Mouse (Mus musculus) myocyte (in vitro differentiated cells): ENCODE measurements at regions not wholly inside any gene's neighbourhood (a gene's known extent, or its start where the extent isn't known, plus 50 kb on each side); places are given as distances from the start of the nearest gene placed in this dataset.

Experiments used
- H3K27me3 ChIP-seq: one replicate; pipeline ENCODE4 v1.6.1; 2011; ENCODE audit not compliant: control insufficient read depth, insufficient read depth, insufficient read length
- H3K36me3 ChIP-seq: one replicate; pipeline ENCODE4 v1.6.1; 2011; ENCODE audit not compliant: control insufficient read depth, insufficient read depth
- H3K4me2 ChIP-seq: one replicate; pipeline ENCODE4 v1.6.1; 2011; ENCODE audit warnings: low read depth, control low read depth
- H3K4me3 ChIP-seq: one replicate; pipeline ENCODE4 v1.5.1; 2011; ENCODE audit warnings: mild to moderate bottlenecking, control low read depth, moderate library complexity
- H3K79me2 ChIP-seq: one replicate; pipeline ENCODE4 v1.6.1; 2011; ENCODE audit not compliant: control insufficient read depth, insufficient read depth
- H3ac ChIP-seq: one replicate; pipeline ENCODE4 v1.6.1; 2011; ENCODE audit not compliant: control insufficient read depth, insufficient read length
- CEBPB ChIP-seq: IDR thresholded peaks from 2 replicates; pipeline ENCODE4 v1.6.1; 2011; ENCODE audit warnings: mild to moderate bottlenecking, moderate library complexity; ENCODE audit not compliant: poor library complexity, insufficient read depth, severe bottlenecking
- E2F4 ChIP-seq: IDR thresholded peaks from one replicate; pipeline ENCODE4 v1.6.1; 2011; ENCODE audit warnings: mild to moderate bottlenecking, control low read depth, moderate library complexity; ENCODE audit not compliant: insufficient read depth
- MAX ChIP-seq: IDR thresholded peaks from one replicate; pipeline ENCODE4 v1.6.1; 2011; ENCODE audit warnings: low read depth, mild to moderate bottlenecking, control low read depth
- MYOD1 ChIP-seq, 3 experiments: IDR thresholded peaks; one replicate each; pipeline ENCODE4 v1.6.1; 2011; ENCODE audit warnings: control low read depth in 2 of 3, low read depth in 2 of 3, mild to moderate bottlenecking in 2 of 3, moderate library complexity in 1 of 3; ENCODE audit not compliant: insufficient read length in 2 of 3, control insufficient read depth in 1 of 3
- MYOG ChIP-seq, 3 experiments: IDR thresholded peaks; one replicate each; pipeline ENCODE4 v1.6.1; 2011; ENCODE audit warnings: control low read depth in 2 of 3, low read depth in 2 of 3, mild to moderate bottlenecking in 2 of 3; ENCODE audit not compliant: insufficient read length in 2 of 3, control insufficient read depth in 1 of 3, insufficient read depth in 1 of 3
- POLR2A ChIP-seq: IDR thresholded peaks from one replicate; pipeline ENCODE4 v1.6.1; 2011; ENCODE audit warnings: low read depth, mild to moderate bottlenecking, control low read depth, moderate library complexity; ENCODE audit not compliant: insufficient read length
- POLR2AphosphoS2 ChIP-seq: IDR thresholded peaks from one replicate; pipeline ENCODE4 v1.6.1; 2011; ENCODE audit warnings: low read depth, control low read depth; ENCODE audit not compliant: insufficient read length
- REST ChIP-seq: IDR thresholded peaks from one replicate; pipeline ENCODE4 v1.6.1; 2011; ENCODE audit warnings: mild to moderate bottlenecking, control low read depth, moderate library complexity; ENCODE audit not compliant: insufficient read depth, insufficient read length
- SRF ChIP-seq: IDR thresholded peaks from one replicate; pipeline ENCODE4 v1.6.1; 2011; ENCODE audit warnings: low read depth; ENCODE audit not compliant: control insufficient read depth, insufficient read length
- TCF12 ChIP-seq: IDR thresholded peaks from one replicate; pipeline ENCODE4 v1.6.1; 2011; ENCODE audit warnings: mild to moderate bottlenecking, control low read depth; ENCODE audit not compliant: poor library complexity, insufficient read depth, severe bottlenecking
- TCF3 ChIP-seq: IDR thresholded peaks from one replicate; pipeline ENCODE4 v1.6.1; 2011; ENCODE audit warnings: low read depth, control low read depth; ENCODE audit not compliant: insufficient read length
- USF1 ChIP-seq: IDR thresholded peaks from one replicate; pipeline ENCODE4 v1.6.1; 2011; ENCODE audit warnings: low read depth, mild to moderate bottlenecking, control low read depth, moderate library complexity

DNA sequence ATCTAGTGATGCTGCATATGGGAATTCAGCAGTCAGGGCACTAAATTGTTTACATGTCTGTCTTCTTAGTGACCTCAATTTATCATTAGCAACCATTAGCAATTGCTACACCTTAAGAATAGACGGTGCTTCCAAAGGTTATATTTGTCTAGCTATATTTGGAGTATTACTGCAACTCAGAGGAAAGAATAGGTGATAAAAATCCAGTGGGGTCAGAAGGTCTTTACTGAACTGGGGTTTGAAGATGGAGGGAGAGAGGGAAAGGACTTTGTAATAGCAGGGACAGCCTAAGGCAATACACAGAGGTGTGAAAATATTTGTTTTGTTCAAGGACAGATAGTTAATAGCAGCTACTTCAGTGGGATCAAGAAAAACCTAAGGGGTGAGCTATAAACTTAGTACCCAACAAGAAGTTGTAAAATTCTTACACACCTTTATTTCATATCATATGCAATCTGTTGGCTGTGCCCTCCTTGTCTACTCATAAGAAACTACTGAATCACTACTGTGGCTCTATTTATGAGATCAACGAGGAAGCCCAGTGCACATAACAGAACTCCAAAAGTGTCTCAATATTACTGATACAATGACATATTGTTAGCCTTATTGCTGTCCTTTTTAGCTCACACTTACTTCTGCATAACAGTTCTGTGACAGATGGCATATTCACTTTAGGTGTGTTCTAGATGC is 357.7 kb upstream of the Rag2 start:
- no peaks in the 10 kb centered on the region for H3K36me3 ChIP-seq
- no peak overlapping the region for H3K4me2 ChIP-seq
- no peaks in the 10 kb centered on the region for H3K27me3 ChIP-seq
- H3K4me3 ChIP-seq, result no peak overlapping the region
- H3K79me2 ChIP-seq, result no peaks in the 10 kb centered on the region
- no peak overlapping the region for H3ac ChIP-seq
- TF ChIP-seq TCF3, result no peak
- TF ChIP-seq E2F4, result no peak
- no peak for TF ChIP-seq REST
- no peak for TF ChIP-seq MAX
- no peak for TF ChIP-seq TCF12
- no peak for TF ChIP-seq POLR2A
- TF ChIP-seq SRF, result no peak
- no peak for TF ChIP-seq USF1
- no peak for TF ChIP-seq MYOG (IDR thresholded peaks at IDR 0.05; ENCODE audit: control insufficient read depth in 1 of 3, insufficient read depth in 1 of 3, insufficient read length in 2 of 3, low read depth in 2 of 3)

DNA sequence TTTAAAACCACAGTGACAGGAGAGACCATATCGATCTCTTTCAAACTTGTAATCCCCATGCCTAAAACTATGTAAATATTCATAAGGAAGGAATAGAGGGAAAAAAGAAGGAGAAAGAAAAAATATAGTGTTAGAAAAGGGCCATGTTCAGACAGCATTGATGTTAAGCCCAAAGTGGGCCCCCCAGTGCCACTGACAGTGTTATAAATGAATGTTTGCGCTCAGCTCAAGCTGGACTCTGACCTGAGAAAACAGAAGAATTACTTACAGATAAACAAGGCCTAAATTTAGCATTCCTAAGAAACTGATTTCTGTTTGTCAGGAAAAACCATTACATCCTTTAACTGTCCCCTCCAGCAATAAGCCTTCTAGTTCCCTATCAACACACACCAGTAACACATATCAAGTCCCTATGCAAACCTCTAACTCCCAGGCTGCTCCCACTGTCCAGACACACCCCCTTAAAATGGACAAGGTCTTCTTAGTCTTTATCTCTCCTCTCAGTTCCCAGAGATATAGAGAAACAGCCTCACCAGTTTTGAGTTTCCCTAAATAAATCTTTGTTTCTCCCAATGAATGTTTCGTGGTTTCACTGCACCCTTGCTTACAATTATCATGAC is 350.4 kb upstream of the Rag2 start:
- Histone ChIP-seq H3K4me3 (no peak overlapping the region), H3K36me3 (no peaks in the 10 kb centered on the region), H3K27me3 (no peaks in the 10 kb centered on the region), H3ac (no peak overlapping the region), H3K79me2 (no peaks in the 10 kb centered on the region), H3K4me2 (no peak overlapping the region)
- TF ChIP-seq USF1, result no peak
- TF ChIP-seq E2F4, result no peak
- TF ChIP-seq TCF3, result no peak
- TF ChIP-seq MYOD1 (IDR thresholded peaks at IDR 0.05; ENCODE audit: control insufficient read depth in 1 of 3, insufficient read length in 2 of 3, low read depth in 2 of 3), result no peak
- no peak for TF ChIP-seq MAX
- no peak for TF ChIP-seq POLR2AphosphoS2
- no peak for TF ChIP-seq TCF12

DNA sequence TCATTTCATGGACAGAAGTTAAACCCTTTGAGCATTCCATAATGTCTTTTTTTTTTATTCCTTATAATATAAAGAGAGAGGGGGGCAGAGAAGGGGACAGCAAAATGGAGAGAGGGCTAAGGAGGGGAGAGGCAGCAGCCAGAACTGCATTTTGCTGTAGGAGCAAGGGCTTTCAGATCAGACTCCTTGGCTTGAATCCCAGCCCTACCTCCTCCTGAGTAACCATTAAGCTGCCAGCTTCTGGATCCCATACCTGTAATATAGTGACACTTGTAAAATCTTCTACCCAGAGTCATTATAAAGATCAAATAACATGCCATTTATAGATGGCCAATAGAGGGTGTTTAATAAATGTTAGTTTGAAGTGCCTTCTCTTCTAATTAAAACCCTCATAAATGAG is 339.6 kb upstream of the Rag2 start:
- H3K4me3 ChIP-seq, result no peak overlapping the region
- no peaks in the 10 kb centered on the region for H3K79me2 ChIP-seq
- no peak overlapping the region for H3ac ChIP-seq
- TF ChIP-seq E2F4, result no peak
- no peak for TF ChIP-seq SRF
- no peak for TF ChIP-seq USF1
- no peak for TF ChIP-seq MYOG (IDR thresholded peaks at IDR 0.05; ENCODE audit: control insufficient read depth in 1 of 3, insufficient read depth in 1 of 3, insufficient read length in 2 of 3, low read depth in 2 of 3)
- TF ChIP-seq REST, result no peak
- H3K4me2 ChIP-seq, result no peak overlapping the region
- H3K36me3 ChIP-seq, result no peaks in the 10 kb centered on the region
- no peaks in the 10 kb centered on the region for H3K27me3 ChIP-seq

DNA sequence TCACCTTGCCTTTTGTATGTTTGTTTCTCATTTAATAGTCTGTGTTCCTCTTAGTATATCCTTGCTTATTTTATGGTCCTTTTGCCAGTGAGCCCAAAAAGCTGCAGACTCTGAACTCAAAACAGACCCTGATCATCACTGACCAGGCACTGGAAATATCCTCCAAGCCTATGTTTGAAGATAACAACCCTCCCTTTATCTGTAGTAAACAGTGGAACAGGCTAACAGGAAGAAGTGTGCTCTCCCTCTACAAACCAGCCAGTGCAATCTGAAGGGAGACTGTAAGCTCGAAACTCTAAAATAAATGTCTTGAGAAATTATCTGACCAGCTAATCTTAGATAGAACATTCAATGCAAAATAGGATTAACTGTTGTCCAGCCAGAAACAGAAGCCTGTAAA is 336.4 kb upstream of the Rag2 start:
- TF ChIP-seq TCF12 (no peak), POLR2A (no peak), CEBPB (no peak), SRF (no peak), MYOG (IDR thresholded peaks at IDR 0.05; ENCODE audit: control insufficient read depth in 1 of 3, insufficient read depth in 1 of 3, insufficient read length in 2 of 3, low read depth in 2 of 3) (no peak), E2F4 (no peak), MYOD1 (IDR thresholded peaks at IDR 0.05; ENCODE audit: control insufficient read depth in 1 of 3, insufficient read length in 2 of 3, low read depth in 2 of 3) (no peak), MAX (no peak), REST (no peak), USF1 (no peak), TCF3 (no peak), POLR2AphosphoS2 (no peak)
- Histone ChIP-seq H3ac (no peak overlapping the region), H3K4me2 (no peak overlapping the region), H3K79me2 (no peaks in the 10 kb centered on the region), H3K36me3 (no peaks in the 10 kb centered on the region), H3K27me3 (no peaks in the 10 kb centered on the region), H3K4me3 (no peak overlapping the region)

DNA sequence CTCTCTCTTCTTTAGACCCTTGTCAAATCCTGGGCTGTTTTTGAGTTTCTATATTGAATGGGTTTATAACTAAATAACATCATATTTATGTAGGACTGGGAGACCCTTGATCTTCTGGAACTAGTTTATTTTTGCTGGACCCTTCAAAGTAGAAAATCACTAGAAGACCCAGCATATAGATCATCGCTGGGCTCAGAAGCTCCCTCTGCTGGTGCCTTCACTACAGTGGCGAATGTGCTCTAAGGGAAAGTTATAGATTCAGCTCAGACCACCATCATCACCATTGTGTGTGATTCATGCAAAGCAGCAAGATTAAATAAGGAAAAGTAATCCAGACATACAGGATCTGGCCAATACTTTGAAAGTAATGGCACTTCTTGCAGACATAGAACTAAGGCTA is 335.4 kb upstream of the Rag2 start:
- Histone ChIP-seq H3K4me2 (no peak overlapping the region), H3K27me3 (no peaks in the 10 kb centered on the region), H3K79me2 (no peaks in the 10 kb centered on the region), H3K4me3 (no peak overlapping the region), H3K36me3 (no peaks in the 10 kb centered on the region), H3ac (no peak overlapping the region)
- no peak for TF ChIP-seq REST
